Mouse (Mus musculus) G1E (cell line): ENCODE results near the gene Lsm14a. TPM values are rescaled to one million over a fixed set of nuclear protein-coding genes. Genes with fewer than 3 reads are reported as not detected.

Experiments used
- ATAC-seq: 2 replicates; pipeline ENCODE4 v1.8.0; 2016; ENCODE audit warnings: mild to moderate bottlenecking; ENCODE audit not compliant: insufficient number of reproducible peaks, poor library complexity, low FRiP score, severe bottlenecking; ENCODE audit errors: extremely low read depth
- DNase-seq: peaks from one replicate; pipeline ENCODE4 v3.0.0; 2012; ENCODE audit warnings: low spot score
- H3K27me3 ChIP-seq: 2 replicates; pipeline ENCODE4 v1.6.1; 2012; ENCODE audit warnings: mild to moderate bottlenecking, low read length, inconsistent platforms; ENCODE audit not compliant: insufficient read depth
- H3K36me3 ChIP-seq: replicated peaks from 2 replicates; pipeline ENCODE3; 2012; ENCODE audit warnings: mild to moderate bottlenecking, inconsistent platforms
- H3K4me1 ChIP-seq: 2 replicates; pipeline ENCODE4 v1.6.1; 2012; ENCODE audit warnings: low read depth, low read length, inconsistent platforms, mixed read lengths; ENCODE audit not compliant: insufficient read depth
- H3K4me3 ChIP-seq: 2 replicates; pipeline ENCODE4 v1.5.1; 2012; ENCODE audit warnings: low read depth, mild to moderate bottlenecking, inconsistent platforms, low read length, moderate library complexity, mixed read lengths
- H3K9me3 ChIP-seq: replicated peaks from 2 replicates; pipeline ENCODE4 v1.6.1; 2012; ENCODE audit warnings: inconsistent platforms
- CTCF ChIP-seq: IDR thresholded peaks from 2 replicates; pipeline ENCODE4 v1.5.1; 2012; ENCODE audit warnings: low read depth, low read length, inconsistent platforms, mixed read lengths
- GATA1 ChIP-seq: IDR thresholded peaks from 2 replicates; pipeline ENCODE4 v1.6.1; 2012; ENCODE audit warnings: borderline replicate concordance, low read length, inconsistent platforms, mixed read lengths
- GATA2 ChIP-seq: IDR thresholded peaks from 2 replicates; pipeline ENCODE4 v1.6.1; 2012; ENCODE audit warnings: low read depth, low read length, inconsistent platforms, borderline replicate concordance
- POLR2AphosphoS5 ChIP-seq: IDR thresholded peaks from 2 replicates; pipeline ENCODE4 v1.6.1; 2012; ENCODE audit warnings: low read depth, low read length, inconsistent platforms; ENCODE audit not compliant: insufficient replicate concordance
- TAL1 ChIP-seq: conservative IDR thresholded peaks from 2 replicates; pipeline ENCODE4 v1.6.1; 2012; ENCODE audit warnings: low read depth, low read length, inconsistent platforms, mixed read lengths
- polyA plus RNA-seq: library from polyadenylated mRNA; stranded (reverse); fragments of >175 nt; gene quantifications from 2 replicates; pipeline ENCODE4 v1.2.3, GENCODE M21; 2012
- total RNA-seq, 2 experiments: library from RNA; stranded (forward) in 1 of 2; stranded (reverse) in 1 of 2; fragments of 200-1000 nt in 1 of 2; fragments of >200 nt in 1 of 2; fragmentation: Nextera tagmentation in 1 of 2; gene quantifications; 2 replicates each; pipeline ENCODE4 v1.2.3; 2014 to 2017

Lsm14a gene
- total and polyA plus RNA-seq, 3 experiments: 42.7 to 124 (median 79.5) TPM

DNA sequence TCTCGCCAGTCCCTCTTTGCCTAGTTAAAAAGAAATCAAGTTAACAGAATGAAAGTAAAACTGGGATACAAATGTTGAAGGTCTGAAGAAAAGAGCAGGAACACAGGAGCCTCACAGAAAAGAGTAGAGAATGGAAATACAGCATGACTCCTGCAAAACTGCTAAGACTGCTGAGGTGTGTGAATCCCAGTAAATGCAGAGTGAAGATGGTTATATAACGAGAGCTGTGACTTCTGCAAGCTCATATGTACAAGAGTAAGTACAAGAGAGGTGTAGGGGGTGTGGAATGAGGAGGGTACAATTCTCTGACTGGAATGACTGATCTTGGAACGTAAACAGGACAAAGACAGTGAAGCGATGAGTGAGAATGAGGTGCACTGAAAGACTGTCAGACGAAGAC lies 11.4 kb downstream of the Lsm14a start:
- no peaks in the 10 kb centered on the region for H3K9me3 ChIP-seq
- DNase-seq: no peak
- no peak overlapping the region for H3K4me3 ChIP-seq
- TF ChIP-seq GATA1: no peak
- no peak for TF ChIP-seq POLR2AphosphoS5
- TF ChIP-seq GATA2: no peak
- no peak for TF ChIP-seq TAL1
- no peak for ATAC-seq
- peaks cover 25% of the 10 kb centered on the region for H3K4me1 ChIP-seq
- peaks cover 28% of the 10 kb centered on the region for H3K36me3 ChIP-seq
- H3K27me3 ChIP-seq: no peaks in the 10 kb centered on the region

DNA sequence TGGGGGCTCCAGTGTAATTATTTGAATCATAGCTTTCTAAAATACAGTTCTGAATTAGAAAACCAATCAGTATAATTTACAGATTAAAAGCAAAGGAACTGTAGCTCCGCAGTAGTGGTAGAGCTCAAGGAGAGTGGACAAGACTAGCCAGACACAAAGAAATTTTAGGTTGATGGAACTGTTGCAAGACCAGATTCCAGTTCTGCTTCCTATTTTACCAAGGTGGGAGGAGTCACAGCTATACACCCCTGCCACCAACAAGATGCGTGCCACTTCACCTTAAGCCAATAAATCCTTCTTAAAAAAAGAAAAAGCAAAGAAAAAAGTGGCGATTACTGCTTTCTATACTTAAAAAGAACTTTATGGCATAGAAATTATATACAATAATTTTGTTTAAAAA lies 12.8 kb downstream of the Lsm14a start:
- no peak for TF ChIP-seq GATA2
- no peak for TF ChIP-seq CTCF
- TF ChIP-seq TAL1: no peak
- no peak for TF ChIP-seq GATA1
- TF ChIP-seq POLR2AphosphoS5: no peak
- no peak for DNase-seq
- Histone ChIP-seq H3K4me1 (peaks cover 21% of the 10 kb centered on the region), H3K4me3 (no peak overlapping the region), H3K27me3 (no peaks in the 10 kb centered on the region), H3K9me3 (no peaks in the 10 kb centered on the region), H3K36me3 (peaks cover 30% of the 10 kb centered on the region)
- ATAC-seq: no peak

GRCm38 (mm10) chr7:34373906-34374305 lies 19.2 kb downstream of the Lsm14a start:
- Histone ChIP-seq H3K9me3 (no peaks in the 10 kb centered on the region), H3K4me1 (peaks cover 5% of the 10 kb centered on the region), H3K27me3 (no peaks in the 10 kb centered on the region), H3K36me3 (peaks cover 61% of the 10 kb centered on the region), H3K4me3 (no peak overlapping the region)
- TF ChIP-seq GATA1: no peak
- TF ChIP-seq GATA2: no peak
- no peak for TF ChIP-seq POLR2AphosphoS5
- TF ChIP-seq CTCF: no peak
- TF ChIP-seq TAL1: no peak
- ATAC-seq: no peak
- no peak for DNase-seq

GRCm38 (mm10) chr7:34355629-34356028 lies 37.5 kb downstream of the Lsm14a start:
- H3K27me3 ChIP-seq: no peaks in the 10 kb centered on the region
- no peaks in the 10 kb centered on the region for H3K4me1 ChIP-seq
- DNase-seq (no peak), ATAC-seq (0 out of 2 replicates have a peak, but pooled peaks have one; percentile 22)
- TF ChIP-seq TAL1 (no peak), CTCF (no peak), GATA1 (no peak), GATA2 (no peak), POLR2AphosphoS5 (no peak)
- no peaks in the 10 kb centered on the region for H3K9me3 ChIP-seq
- H3K4me3 ChIP-seq: no peak overlapping the region
- H3K36me3 ChIP-seq: peaks cover 79% of the 10 kb centered on the region

GRCm38 (mm10) chr7:34351997-34352396 lies 41.1 kb downstream of the Lsm14a start:
- ATAC-seq (no peak), DNase-seq (no peak)
- Histone ChIP-seq H3K9me3 (no peaks in the 10 kb centered on the region), H3K36me3 (peaks cover 94% of the 10 kb centered on the region), H3K4me1 (peaks cover 2% of the 10 kb centered on the region; the same call in 1 of the 2 replicates), H3K27me3 (no peaks in the 10 kb centered on the region), H3K4me3 (no peak overlapping the region)
- TF ChIP-seq GATA1 (no peak), CTCF (no peak), POLR2AphosphoS5 (no peak), TAL1 (no peak), GATA2 (no peak)

- ATAC-seq (no peak), DNase-seq (no peak)
- Histone ChIP-seq H3K36me3 (peaks cover 95% of the 10 kb centered on the region), H3K27me3 (no peaks in the 10 kb centered on the region), H3K9me3 (no peaks in the 10 kb centered on the region), H3K4me3 (no peak overlapping the region), H3K4me1 (peaks cover 2% of the 10 kb centered on the region; the same call in 1 of the 2 replicates)
- no peak for TF ChIP-seq GATA1
- TF ChIP-seq CTCF: no peak
- TF ChIP-seq GATA2: no peak
- TF ChIP-seq POLR2AphosphoS5: no peak
- no peak for TF ChIP-seq TAL1
Observed at GRCm38 (mm10) chr7:34350166-34350565, 42.9 kb downstream of the Lsm14a start.

GRCm38 (mm10) chr7:34348011-34348410 lies 45.1 kb downstream of the Lsm14a start:
- peaks cover 96% of the 10 kb centered on the region for H3K36me3 ChIP-seq
- H3K4me3 ChIP-seq: no peak overlapping the region

More at GRCm38 (mm10) chr7:34348011-34348410, 45.1 kb downstream of the Lsm14a start:
- no peak for ATAC-seq
- Histone ChIP-seq H3K9me3 (no peaks in the 10 kb centered on the region), H3K27me3 (no peaks in the 10 kb centered on the region), H3K4me1 (peaks cover 2% of the 10 kb centered on the region; the same call in 1 of the 2 replicates)
- no peak for DNase-seq
- TF ChIP-seq TAL1 (no peak), POLR2AphosphoS5 (no peak), CTCF (no peak), GATA1 (no peak), GATA2 (no peak)
